Mouse (Mus musculus): Measurements from ENCODE around the gene Kcnj3. TPM values are rescaled to one million over a fixed set of nuclear protein-coding genes. Genes with fewer than 3 reads are reported as not detected.
A peak's percentile ranks its signal among the peaks of the same experiment; 100 is the strongest.

Gene Kcnj3
- polyA plus RNA-seq, 2 experiments: 0.45 to 0.48 TPM

GRCm38 (mm10) chr2:55558368-55558985 is 122.7 kb downstream of the Kcnj3 start:
- Histone ChIP-seq H3K27me3 (ENCODE audit: control insufficient read depth, insufficient read depth, low read length) (no peaks in the 10 kb centered on the region), H3K4me2 (replicated peaks; ENCODE audit: low read depth, low read length, severe bottlenecking) (no peak overlapping the region), H3K27ac (replicated peaks; ENCODE audit: low read depth, low read length) (no peak overlapping the region), H3K4me3 (replicated peaks; ENCODE audit: low read length) (no peak overlapping the region), H3K4me1 (ENCODE audit: control insufficient read depth, insufficient read depth, low read length) (no peaks in the 10 kb centered on the region), H3K36me3 (ENCODE audit: control insufficient read depth, insufficient read depth, low read length) (no peaks in the 10 kb centered on the region), H3K9me3 (ENCODE audit: control insufficient read depth, low read length) (no peaks in the 10 kb centered on the region), H3K9ac (ENCODE audit: low read depth, low read length, severe bottlenecking) (no peak overlapping the region)
- no peak for TF ChIP-seq POLR2A (IDR thresholded peaks at IDR 0.05; ENCODE audit: borderline replicate concordance, extremely low read depth, insufficient read depth, insufficient read length)
- 79% methylated on average over 4 of the region's 4 CpGs for WGBS
- no peak for DNase-seq (ENCODE audit: low spot score)
- no peak for ATAC-seq (ENCODE audit: low FRiP score, low read depth)

GRCm38 (mm10) chr2:55569291-55569690 is 133.5 kb downstream of the Kcnj3 start:
- ATAC-seq (ENCODE audit: low FRiP score, low read depth) (no peak), DNase-seq (ENCODE audit: low spot score) (no peak)
- Histone ChIP-seq H3K4me2 (replicated peaks; ENCODE audit: low read depth, low read length, severe bottlenecking) (no peak overlapping the region), H3K27ac (replicated peaks; ENCODE audit: low read depth, low read length) (no peak overlapping the region), H3K27me3 (ENCODE audit: control insufficient read depth, insufficient read depth, low read length) (no peaks in the 10 kb centered on the region), H3K9me3 (ENCODE audit: control insufficient read depth, low read length) (no peaks in the 10 kb centered on the region), H3K9ac (ENCODE audit: low read depth, low read length, severe bottlenecking) (no peak overlapping the region), H3K4me3 (replicated peaks; ENCODE audit: low read length) (no peak overlapping the region), H3K4me1 (ENCODE audit: control insufficient read depth, insufficient read depth, low read length) (no peaks in the 10 kb centered on the region), H3K36me3 (ENCODE audit: control insufficient read depth, insufficient read depth, low read length) (no peaks in the 10 kb centered on the region)
- 90% methylated on average over 7 of the region's 7 CpGs for WGBS
- TF ChIP-seq POLR2A (IDR thresholded peaks at IDR 0.05; ENCODE audit: borderline replicate concordance, extremely low read depth, insufficient read depth, insufficient read length): no peak

- H3K9ac ChIP-seq (ENCODE audit: low read depth, low read length, severe bottlenecking): no peak overlapping the region
- TF ChIP-seq POLR2A (IDR thresholded peaks at IDR 0.05; ENCODE audit: borderline replicate concordance, extremely low read depth, insufficient read depth, insufficient read length): no peak
- ATAC-seq (ENCODE audit: low FRiP score, low read depth) (no peak), DNase-seq (ENCODE audit: low spot score) (no peak)
- no peak overlapping the region for H3K4me2 ChIP-seq (replicated peaks; ENCODE audit: low read depth, low read length, severe bottlenecking)
- no peaks in the 10 kb centered on the region for H3K4me1 ChIP-seq (ENCODE audit: control insufficient read depth, insufficient read depth, low read length)
- H3K9me3 ChIP-seq (ENCODE audit: control insufficient read depth, low read length): no peaks in the 10 kb centered on the region
- H3K27ac ChIP-seq (replicated peaks; ENCODE audit: low read depth, low read length): no peak overlapping the region
- 46% methylated on average over 3 of the region's 3 CpGs for WGBS
- H3K36me3 ChIP-seq (ENCODE audit: control insufficient read depth, insufficient read depth, low read length): no peaks in the 10 kb centered on the region
- H3K4me3 ChIP-seq (replicated peaks; ENCODE audit: low read length): no peak overlapping the region
- no peaks in the 10 kb centered on the region for H3K27me3 ChIP-seq (ENCODE audit: control insufficient read depth, insufficient read depth, low read length)
Measured at GRCm38 (mm10) chr2:55571425-55571824, 135.7 kb downstream of the Kcnj3 start.

- DNase-seq (ENCODE audit: low spot score): peak; percentile 17
- no peaks in the 10 kb centered on the region for H3K9me3 ChIP-seq (ENCODE audit: control insufficient read depth, low read length)
- TF ChIP-seq POLR2A (IDR thresholded peaks at IDR 0.05; ENCODE audit: borderline replicate concordance, extremely low read depth, insufficient read depth, insufficient read length): no peak
- no peak overlapping the region for H3K27ac ChIP-seq (replicated peaks; ENCODE audit: low read depth, low read length)
- 64% methylated on average over 2 of the region's 2 CpGs for WGBS
- no peaks in the 10 kb centered on the region for H3K4me1 ChIP-seq (ENCODE audit: control insufficient read depth, insufficient read depth, low read length)
- H3K4me3 ChIP-seq (replicated peaks; ENCODE audit: low read length): no peak overlapping the region
- H3K4me2 ChIP-seq (replicated peaks; ENCODE audit: low read depth, low read length, severe bottlenecking): no peak overlapping the region
- no peaks in the 10 kb centered on the region for H3K27me3 ChIP-seq (ENCODE audit: control insufficient read depth, insufficient read depth, low read length)
- no peaks in the 10 kb centered on the region for H3K36me3 ChIP-seq (ENCODE audit: control insufficient read depth, insufficient read depth, low read length)
- no peak overlapping the region for H3K9ac ChIP-seq (ENCODE audit: low read depth, low read length, severe bottlenecking)
- no peak for ATAC-seq (ENCODE audit: low FRiP score, low read depth)
Measured at GRCm38 (mm10) chr2:55580286-55580685, 144.5 kb downstream of the Kcnj3 start.

GRCm38 (mm10) chr2:55591226-55591988 is 155.6 kb downstream of the Kcnj3 start:
- H3K27ac ChIP-seq (replicated peaks; ENCODE audit: low read depth, low read length): no peak overlapping the region
- no peaks in the 10 kb centered on the region for H3K36me3 ChIP-seq (ENCODE audit: control insufficient read depth, insufficient read depth, low read length)
- H3K4me1 ChIP-seq (ENCODE audit: control insufficient read depth, insufficient read depth, low read length): no peaks in the 10 kb centered on the region
- no peak overlapping the region for H3K9ac ChIP-seq (ENCODE audit: low read depth, low read length, severe bottlenecking)
- no peak overlapping the region for H3K4me3 ChIP-seq (replicated peaks; ENCODE audit: low read length)
- H3K9me3 ChIP-seq (ENCODE audit: control insufficient read depth, low read length): no peaks in the 10 kb centered on the region
- H3K4me2 ChIP-seq (replicated peaks; ENCODE audit: low read depth, low read length, severe bottlenecking): no peak overlapping the region
- 66% methylated on average over 3 of the region's 3 CpGs for WGBS
- no peak for TF ChIP-seq POLR2A (IDR thresholded peaks at IDR 0.05; ENCODE audit: borderline replicate concordance, extremely low read depth, insufficient read depth, insufficient read length)
- ATAC-seq (ENCODE audit: low FRiP score, low read depth) (no peak), DNase-seq (ENCODE audit: low spot score) (no peak)
- H3K27me3 ChIP-seq (ENCODE audit: control insufficient read depth, insufficient read depth, low read length): no peaks in the 10 kb centered on the region

Measured in limb, embryonic 14.5 days (tissue).